Mouse (Mus musculus) forebrain, embryonic 16.5 days (tissue): ENCODE measurements around the gene Kcna2. TPM values are rescaled to one million over a fixed set of nuclear protein-coding genes. Genes with fewer than 3 reads are reported as not detected.

Experiments used
- ATAC-seq: fragments of 200-750 bp; cut with Nextera tagmentation; 2 replicates; pipeline ENCODE4 v1.8.0; 2017; ENCODE audit warnings: mild to moderate bottlenecking, moderate library complexity
- H3K27ac ChIP-seq: fragments of 300-500 bp; sonication (generic); 2 replicates; pipeline ENCODE4 v1.5.1; 2014; ENCODE audit warnings: low read length, control low read depth
- H3K27me3 ChIP-seq: fragments of 300-500 bp; sonication (generic); replicated peaks from 2 replicates; pipeline ENCODE4 v1.6.1; 2014; ENCODE audit warnings: low read length; ENCODE audit not compliant: control insufficient read depth, insufficient read depth
- H3K36me3 ChIP-seq: fragments of 300-500 bp; sonication (generic); 2 replicates; pipeline ENCODE4 v1.6.1; 2014; ENCODE audit not compliant: control insufficient read depth, insufficient read depth
- H3K4me1 ChIP-seq: fragments of 300-500 bp; sonication (generic); replicated peaks from 2 replicates; pipeline ENCODE4 v1.6.1; 2014; ENCODE audit warnings: low read length; ENCODE audit not compliant: control insufficient read depth, insufficient read depth
- H3K4me2 ChIP-seq: fragments of 300-500 bp; sonication (generic); 2 replicates; pipeline ENCODE4 v1.6.1; 2014; ENCODE audit warnings: mild to moderate bottlenecking, low read length, control low read depth
- H3K4me3 ChIP-seq: fragments of 300-500 bp; sonication (generic); replicated peaks from 2 replicates; pipeline ENCODE4 v1.5.1; 2014; ENCODE audit warnings: mild to moderate bottlenecking, low read length, control low read depth
- H3K9ac ChIP-seq: fragments of 300-500 bp; sonication (generic); replicated peaks from 2 replicates; pipeline ENCODE4 v1.6.1; 2014; ENCODE audit warnings: low read depth, low read length, control low read depth
- H3K9me3 ChIP-seq: fragments of 300-500 bp; sonication (generic); 2 replicates; pipeline ENCODE4 v1.6.1; 2016; ENCODE audit warnings: low read length; ENCODE audit not compliant: control insufficient read depth
- WGBS: fragments of 180-500 bp; shearing (Covaris S2); extraction: QIAGEN DNeasy Blood & Tissue Kit; methylation state at CpG from one replicate; pipeline ENCODE4 v1.1.7; 2014; 5-methylcytosine and 5-hydroxymethylcytosine counted together
- polyA plus RNA-seq: library from polyadenylated mRNA; unstranded; fragments of >200 nt; fragmentation: Nextera tagmentation; extraction: Ambion mirVana; gene quantifications from 2 replicates; pipeline ENCODE4 v1.2.1, GENCODE M21; 2015

Kcna2 gene
- polyA plus RNA-seq, 1 experiment from 2014 or later: 0.94 TPM

DNA sequence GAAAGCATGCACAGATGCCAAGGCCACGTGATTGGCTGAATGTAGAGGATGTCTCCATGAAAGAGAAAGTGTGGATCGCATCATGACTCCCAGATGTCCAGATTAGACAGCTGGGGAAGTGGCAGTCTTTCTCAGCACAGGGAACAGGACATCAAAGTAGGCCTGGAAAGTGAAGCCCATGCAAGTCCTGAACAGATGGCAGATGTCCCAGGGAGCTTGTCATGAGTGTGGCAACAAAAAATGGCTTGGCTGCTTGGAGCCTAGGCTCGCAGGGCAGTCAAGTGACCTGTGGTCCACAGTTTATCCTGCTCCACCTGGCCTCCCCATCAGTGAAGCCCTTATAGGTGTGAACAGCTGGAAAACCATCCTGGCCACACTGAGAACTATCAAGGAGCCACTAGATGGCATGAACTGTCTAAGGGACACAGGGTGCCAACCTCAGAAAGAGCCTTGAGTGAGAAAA lies 4.6 kb upstream of the Kcna2 start:
- no peak overlapping the region for H3K4me2 ChIP-seq
- ATAC-seq: no peak
- H3K9me3 ChIP-seq: no peaks in the 10 kb centered on the region
- no peaks in the 10 kb centered on the region for H3K36me3 ChIP-seq
- WGBS: 78% methylated on average over 3 of the region's 3 CpGs
- H3K4me1 ChIP-seq: peaks cover 8% of the 10 kb centered on the region
- H3K27ac ChIP-seq: no peak overlapping the region
- H3K27me3 ChIP-seq: peaks cover 13% of the 10 kb centered on the region
- no peak overlapping the region for H3K4me3 ChIP-seq
- no peak overlapping the region for H3K9ac ChIP-seq

DNA sequence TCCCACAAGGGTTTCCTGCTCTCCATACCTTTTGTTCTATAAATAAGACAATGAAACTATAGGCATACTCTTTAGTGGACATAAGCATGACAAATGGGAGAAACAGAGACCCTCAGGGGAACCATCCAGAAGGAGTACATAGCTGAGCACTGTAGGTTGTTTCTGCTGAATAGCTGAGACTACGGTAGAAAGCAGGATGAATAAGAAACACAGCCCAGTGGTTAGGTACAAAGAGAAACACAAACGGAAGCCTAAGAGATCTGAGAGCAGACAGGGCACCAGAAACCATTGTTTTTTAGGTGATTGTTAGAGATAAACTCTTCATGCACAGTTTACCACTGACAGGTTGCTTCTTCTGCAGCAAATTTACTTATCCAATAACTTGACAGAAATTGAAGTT lies 1.1 kb upstream of the Kcna2 start:
- Histone ChIP-seq H3K4me1 (peaks cover 12% of the 10 kb centered on the region), H3K27ac (no peak overlapping the region), H3K4me2 (no peak overlapping the region), H3K4me3 (no peak overlapping the region), H3K9ac (no peak overlapping the region), H3K9me3 (no peaks in the 10 kb centered on the region), H3K27me3 (peaks cover 13% of the 10 kb centered on the region), H3K36me3 (no peaks in the 10 kb centered on the region)
- 28% methylated on average over 2 of the region's 2 CpGs for WGBS
- no peak for ATAC-seq

DNA sequence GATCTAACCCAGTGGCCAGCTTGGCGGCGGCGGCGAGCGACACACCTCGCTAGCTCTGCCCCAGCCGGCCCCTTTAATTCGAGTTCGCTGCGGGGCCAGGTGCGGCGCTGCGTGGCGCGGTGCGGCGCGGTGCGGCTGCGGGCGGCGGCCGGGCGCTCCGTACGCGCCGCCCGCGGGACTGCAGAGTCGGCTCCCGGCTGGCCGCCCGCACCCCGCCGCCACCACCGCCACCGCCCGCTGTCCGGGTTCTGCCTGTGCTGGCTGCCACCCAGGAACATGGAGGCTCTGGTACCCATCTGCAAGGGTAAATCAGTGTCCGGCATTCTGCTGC lies 475 bp downstream of the Kcna2 start:
- Histone ChIP-seq H3K4me3 (peak overlapping the region; percentile 53), H3K36me3 (no peaks in the 10 kb centered on the region), H3K4me2 (peak overlapping the region; percentile 80), H3K9me3 (no peaks in the 10 kb centered on the region), H3K4me1 (peaks cover 12% of the 10 kb centered on the region), H3K27me3 (peaks cover 13% of the 10 kb centered on the region), H3K27ac (no peak overlapping the region), H3K9ac (peak overlapping the region; percentile 63)
- WGBS: under 1% methylated on average over 38 of the region's 41 CpGs
- peak; percentile 65 for ATAC-seq

DNA sequence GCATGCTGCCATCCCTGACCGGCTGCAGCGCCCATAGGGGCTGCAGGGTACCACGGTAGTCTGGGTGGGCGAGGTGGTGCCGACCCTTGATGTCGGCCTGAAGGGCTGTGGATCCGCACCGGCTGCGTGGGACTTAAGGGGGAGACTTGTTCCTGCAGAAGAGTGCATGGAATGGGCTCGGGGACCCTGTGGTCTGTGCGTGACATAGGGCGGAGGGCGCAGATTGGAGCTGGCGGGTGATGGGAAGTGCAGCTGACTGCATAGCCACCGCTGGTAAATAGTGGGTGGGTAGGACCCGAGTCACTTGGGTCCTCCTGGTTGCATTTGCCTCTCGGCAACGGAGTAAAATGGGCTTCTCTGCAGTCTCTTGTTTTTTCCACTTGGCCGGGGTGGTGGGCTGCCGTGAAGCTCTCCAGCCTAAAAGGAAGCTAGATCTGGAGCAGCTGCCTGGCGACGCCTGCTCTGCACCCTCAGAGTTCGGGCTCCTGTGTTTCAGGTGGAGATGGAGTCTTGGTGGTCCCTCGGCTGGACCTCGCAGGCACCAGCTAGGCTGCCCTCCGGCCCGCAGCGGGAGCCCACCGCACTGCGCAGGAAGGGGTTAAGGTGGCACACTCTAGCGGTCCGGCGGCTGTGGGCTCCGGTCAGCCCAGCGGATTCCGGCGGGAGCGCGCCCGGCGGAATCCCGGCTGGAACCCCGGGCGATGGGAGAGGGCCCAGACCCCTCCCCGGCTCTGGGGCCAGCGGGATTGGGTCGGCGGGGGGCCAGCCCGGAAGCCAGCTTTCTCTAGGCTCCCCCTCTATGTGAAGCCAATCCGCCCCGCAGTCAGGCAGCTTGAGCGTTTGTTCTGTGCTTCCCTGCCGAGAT lies 1.1 kb downstream of the Kcna2 start:
- Histone ChIP-seq H3K4me3 (peak overlapping the region; percentile 53), H3K9me3 (no peaks in the 10 kb centered on the region), H3K27ac (peak overlapping the region; percentile 38; the same call in 1 of the 2 replicates), H3K4me1 (peaks cover 12% of the 10 kb centered on the region), H3K4me2 (peak overlapping the region; percentile 80), H3K27me3 (peaks cover 13% of the 10 kb centered on the region), H3K9ac (peak overlapping the region; percentile 63), H3K36me3 (no peaks in the 10 kb centered on the region)
- ATAC-seq: peak; percentile 79
- WGBS: under 1% methylated on average over 41 of the region's 53 CpGs

GRCm38 (mm10) chr3:107103041-107103440 lies 2.1 kb downstream of the Kcna2 start:
- Histone ChIP-seq H3K36me3 (no peaks in the 10 kb centered on the region), H3K4me3 (no peak overlapping the region; the same call in 1 of the 2 replicates), H3K4me2 (peak overlapping the region; percentile 80; the same call in 1 of the 2 replicates), H3K27ac (no peak overlapping the region), H3K4me1 (peaks cover 12% of the 10 kb centered on the region), H3K9me3 (no peaks in the 10 kb centered on the region), H3K9ac (peak overlapping the region; percentile 63; the same call in 1 of the 2 replicates), H3K27me3 (peaks cover 13% of the 10 kb centered on the region)
- WGBS: 76% methylated on average over 7 of the region's 7 CpGs
- no peak for ATAC-seq

GRCm38 (mm10) chr3:107103462-107103861 lies 2.5 kb downstream of the Kcna2 start:
- Histone ChIP-seq H3K4me2 (no peak overlapping the region), H3K36me3 (no peaks in the 10 kb centered on the region), H3K9ac (no peak overlapping the region), H3K4me3 (no peak overlapping the region), H3K4me1 (peaks cover 12% of the 10 kb centered on the region), H3K27ac (no peak overlapping the region), H3K9me3 (no peaks in the 10 kb centered on the region), H3K27me3 (peaks cover 13% of the 10 kb centered on the region)
- no peak for ATAC-seq
- WGBS: 88% methylated on average over 3 of the region's 3 CpGs

DNA sequence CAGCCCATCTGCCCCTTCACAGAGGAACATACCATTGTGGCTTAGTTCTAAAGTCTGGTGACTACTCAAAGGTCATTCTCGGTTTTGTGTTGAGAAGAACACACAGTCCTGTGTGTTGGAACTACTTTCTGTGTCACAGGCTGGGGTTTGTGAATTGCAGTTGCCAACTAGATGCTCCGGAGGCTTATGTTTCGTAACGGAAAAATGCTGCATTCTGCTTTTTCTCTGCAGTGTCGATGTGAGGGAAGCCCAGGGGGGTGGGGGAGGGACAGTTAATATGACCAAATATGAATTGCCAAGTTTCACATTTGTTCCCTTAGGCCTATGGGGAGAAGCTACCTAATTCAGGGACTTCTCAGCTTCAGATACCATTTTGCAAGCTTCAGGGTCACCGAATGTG lies 5.0 kb downstream of the Kcna2 start:
- Histone ChIP-seq H3K36me3 (no peaks in the 10 kb centered on the region), H3K9me3 (no peaks in the 10 kb centered on the region), H3K27me3 (no peaks in the 10 kb centered on the region), H3K27ac (no peak overlapping the region), H3K4me2 (no peak overlapping the region), H3K4me1 (peaks cover 4% of the 10 kb centered on the region), H3K9ac (no peak overlapping the region), H3K4me3 (no peak overlapping the region)
- 84% methylated on average over 6 of the region's 6 CpGs for WGBS
- no peak for ATAC-seq

- Histone ChIP-seq H3K27me3 (no peaks in the 10 kb centered on the region), H3K4me1 (peaks cover 17% of the 10 kb centered on the region), H3K9ac (no peak overlapping the region), H3K27ac (no peak overlapping the region), H3K36me3 (no peaks in the 10 kb centered on the region), H3K4me2 (no peak overlapping the region), H3K9me3 (no peaks in the 10 kb centered on the region), H3K4me3 (no peak overlapping the region)
- WGBS: 59% methylated on average over 4 of the region's 4 CpGs
- ATAC-seq: no peak
Observed at GRCm38 (mm10) chr3:107112498-107112897, 11.6 kb downstream of the Kcna2 start.

DNA sequence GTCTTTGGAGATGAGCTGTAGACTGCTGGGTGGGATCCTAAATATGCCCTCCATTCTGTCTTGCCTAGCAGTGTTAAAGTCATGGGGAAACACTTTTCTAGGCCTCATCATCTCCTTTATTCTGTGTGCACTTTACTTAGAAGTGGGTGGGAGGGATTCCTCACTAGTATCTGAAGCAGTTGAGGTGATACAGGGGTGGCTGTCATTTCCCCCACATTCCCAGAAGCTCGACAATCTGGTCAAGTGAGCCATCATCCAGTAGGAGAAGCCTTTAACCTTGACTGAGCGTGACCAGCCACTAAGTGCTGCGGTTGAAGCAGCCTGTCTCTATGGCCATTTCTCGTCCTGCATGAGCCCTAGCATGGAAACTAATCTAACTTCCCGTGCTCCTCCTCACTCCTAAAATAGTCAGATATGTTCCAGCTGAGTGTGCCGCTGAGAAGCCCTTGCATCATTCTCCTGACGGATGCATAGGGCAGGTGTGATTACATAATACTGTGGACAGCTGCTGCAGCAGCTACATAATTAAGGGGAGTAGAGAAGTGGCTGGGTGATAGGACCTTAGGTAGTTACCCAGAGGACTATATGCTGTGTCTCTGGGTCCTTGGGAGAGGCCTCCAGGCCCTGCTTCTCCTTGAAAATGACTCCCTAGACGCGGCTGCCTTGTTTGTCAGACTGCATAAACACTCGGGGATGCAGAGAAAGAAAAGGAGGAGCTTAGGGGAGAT lies 12.2 kb downstream of the Kcna2 start:
- Histone ChIP-seq H3K9ac (no peak overlapping the region), H3K4me2 (peak overlapping the region; percentile 54; the same call in 1 of the 2 replicates), H3K4me3 (no peak overlapping the region), H3K27ac (peak overlapping the region; percentile 72), H3K4me1 (peaks cover 17% of the 10 kb centered on the region), H3K9me3 (no peaks in the 10 kb centered on the region), H3K36me3 (no peaks in the 10 kb centered on the region), H3K27me3 (no peaks in the 10 kb centered on the region)
- 63% methylated on average over 10 of the region's 10 CpGs for WGBS
- ATAC-seq: no peak
